Mouse (Mus musculus): ENCODE results near the gene Psg22.

DNA sequence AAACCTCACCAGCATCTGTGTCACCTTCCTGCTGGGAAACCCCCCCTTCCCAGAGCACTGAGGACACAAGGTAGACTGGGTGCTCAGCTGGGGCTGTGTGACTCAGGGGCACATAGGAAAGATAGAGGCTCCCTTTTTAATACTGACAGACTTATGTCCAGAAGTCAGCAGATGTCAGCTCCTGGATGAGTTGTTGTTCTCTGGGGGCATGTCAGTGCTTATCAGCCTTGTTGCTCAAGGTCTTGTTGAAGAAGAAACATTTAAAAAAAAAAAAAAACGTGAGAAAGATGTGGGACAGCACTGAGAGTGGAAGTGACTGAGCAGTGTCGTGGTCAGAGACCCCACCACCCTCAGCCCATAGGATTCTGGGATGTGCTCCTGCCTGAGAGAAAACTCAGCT lies at the start of gene Psg22:
- TF ChIP-seq CTCF (IDR thresholded peaks at IDR 0.05; ENCODE audit: extremely low read depth, insufficient read depth, insufficient read length, insufficient replicate concordance) (no peak), POLR2A (IDR thresholded peaks at IDR 0.05; ENCODE audit: low read depth, low read length) (no peak)

Data from spleen, adult 2 months (tissue).